Mouse (Mus musculus) retina, adult 2 months (tissue): ENCODE measurements around the gene Ccl6.

Experiments
- DNase-seq: peaks from one replicate; pipeline ENCODE4 v3.0.0-alpha.2; 2012; ENCODE audit warnings: low read depth, low spot score

Gene Ccl6

DNA sequence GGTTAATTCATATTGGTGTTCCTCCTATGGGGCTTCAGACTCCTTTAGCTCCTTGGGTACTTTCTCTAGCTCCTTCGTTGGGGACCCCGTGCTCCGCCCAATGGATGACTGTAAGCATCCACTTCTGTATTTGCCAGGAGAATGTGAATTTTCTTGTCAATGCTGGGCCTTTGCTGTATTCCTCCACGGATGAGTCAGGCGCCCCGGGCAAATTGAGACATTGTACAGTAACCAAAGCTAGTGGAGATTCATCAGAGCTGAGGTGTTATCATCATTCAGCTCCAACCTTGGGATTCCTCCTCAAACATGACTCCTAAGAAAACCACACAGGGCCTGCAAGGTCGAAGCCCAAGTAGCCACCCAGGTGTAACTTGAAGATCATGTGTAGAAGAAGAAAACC is 4.9 kb upstream of the Ccl6 start:
- no peak for DNase-seq

GRCm38 (mm10) chr11:83595669-83596455 is 3.0 kb upstream of the Ccl6 start:
- DNase-seq = no peak

- no peak for DNase-seq
Measured at GRCm38 (mm10) chr11:83593453-83593852, 566 bp upstream of the Ccl6 start.

- no peak for DNase-seq
Measured at GRCm38 (mm10) chr11:83584232-83584631, 8.7 kb downstream of the Ccl6 start.

- no peak for DNase-seq
Measured at GRCm38 (mm10) chr11:83583450-83583754, 9.5 kb downstream of the Ccl6 start.

DNA sequence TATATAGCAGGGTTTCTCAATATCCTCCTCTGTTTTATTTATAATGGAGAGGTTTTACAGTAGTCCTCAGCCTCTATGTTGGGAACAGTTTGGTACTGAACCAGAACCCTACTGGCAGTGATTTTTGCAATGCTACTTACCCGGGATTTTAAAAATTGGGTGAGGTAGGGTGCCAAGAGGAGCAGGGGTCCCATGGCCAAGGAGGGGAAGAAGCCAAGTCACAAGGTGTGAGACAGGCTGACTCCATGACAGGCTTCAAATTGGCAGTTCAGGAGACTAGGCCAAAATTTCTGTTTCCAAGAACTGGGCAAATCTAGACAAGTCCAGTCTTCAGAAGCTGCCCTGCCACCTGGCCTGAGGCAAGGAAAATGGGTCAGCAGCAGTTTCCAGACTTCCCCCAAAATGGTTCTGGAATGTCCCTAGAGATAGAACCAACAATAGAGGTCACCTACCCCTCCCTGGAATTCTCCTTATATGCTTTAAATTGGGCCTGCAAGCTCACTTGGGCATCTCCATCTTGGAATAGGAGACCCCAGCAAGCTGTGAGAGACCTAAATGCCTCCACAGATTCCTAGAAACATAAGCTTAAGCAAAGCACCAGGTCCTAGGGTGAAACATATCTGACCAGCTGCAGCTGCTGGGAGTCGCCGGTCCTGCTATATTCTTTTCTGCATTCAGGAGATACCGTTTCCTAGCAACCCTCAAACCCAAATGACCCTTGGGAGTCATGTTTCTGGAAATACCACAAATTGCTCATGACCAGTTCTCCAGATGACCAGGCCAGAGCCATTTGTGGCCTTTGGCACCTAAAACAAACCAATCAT is 10.0 kb downstream of the Ccl6 start:
- DNase-seq = no peak

DNA sequence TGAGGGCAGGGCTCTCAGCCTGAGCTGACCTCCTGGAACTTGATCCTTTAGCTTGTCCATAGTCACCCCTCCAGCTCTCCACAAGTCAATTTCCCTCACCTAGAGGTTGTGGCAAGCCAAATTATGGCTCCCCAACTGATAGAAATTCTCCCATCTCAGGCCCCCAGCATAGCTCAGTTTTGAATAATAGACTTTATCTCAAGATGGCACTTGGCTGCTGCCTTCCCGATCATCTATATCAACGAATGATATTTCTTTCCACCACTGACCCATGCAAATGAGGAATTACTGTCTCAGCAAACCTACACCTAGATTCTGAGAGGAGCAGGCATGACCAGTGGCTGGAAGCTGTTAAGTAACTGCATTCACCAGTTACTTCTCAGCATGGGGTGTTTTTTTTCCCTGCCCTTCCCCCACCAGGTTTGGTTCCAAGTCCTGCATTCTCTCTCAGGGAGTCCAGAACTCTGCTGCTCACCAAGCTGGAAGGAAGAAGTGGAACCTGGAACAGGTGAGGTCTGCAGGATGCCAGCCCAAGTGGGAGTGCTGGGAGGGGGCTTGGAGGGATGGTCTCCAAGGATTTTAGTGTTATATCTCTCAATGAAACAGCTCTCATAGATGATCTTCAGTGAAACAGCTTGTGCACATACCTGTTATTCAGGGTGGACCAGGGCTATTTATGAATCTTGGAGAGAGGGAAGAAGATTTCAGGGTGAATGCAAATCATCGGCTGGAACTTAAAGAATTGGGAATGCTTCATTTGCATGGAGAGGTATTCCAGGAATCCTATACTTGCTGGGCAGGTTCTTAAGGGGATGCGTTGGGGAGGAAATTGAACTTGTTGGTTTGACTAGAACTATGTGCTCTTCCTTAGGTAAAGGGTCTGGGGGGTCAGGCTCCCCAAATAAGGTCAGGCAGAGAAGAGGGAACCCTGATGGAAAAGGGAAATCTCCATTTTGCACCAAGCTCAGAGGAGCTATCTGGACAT is 11.0 kb downstream of the Ccl6 start:
- DNase-seq = no peak

GRCm38 (mm10) chr11:83580699-83581232 is 12.1 kb downstream of the Ccl6 start:
- DNase-seq = no peak

GRCm38 (mm10) chr11:83578999-83579398 is 13.9 kb downstream of the Ccl6 start:
- DNase-seq = no peak

- DNase-seq = no peak
Measured at GRCm38 (mm10) chr11:83578186-83578760, 14.6 kb downstream of the Ccl6 start, which contains the start of gene Ccl9. Ccl9 (minus strand) TSS chr11:83578636.

GRCm38 (mm10) chr11:83576927-83577555 is 15.8 kb downstream of the Ccl6 start:
- no peak for DNase-seq

DNA sequence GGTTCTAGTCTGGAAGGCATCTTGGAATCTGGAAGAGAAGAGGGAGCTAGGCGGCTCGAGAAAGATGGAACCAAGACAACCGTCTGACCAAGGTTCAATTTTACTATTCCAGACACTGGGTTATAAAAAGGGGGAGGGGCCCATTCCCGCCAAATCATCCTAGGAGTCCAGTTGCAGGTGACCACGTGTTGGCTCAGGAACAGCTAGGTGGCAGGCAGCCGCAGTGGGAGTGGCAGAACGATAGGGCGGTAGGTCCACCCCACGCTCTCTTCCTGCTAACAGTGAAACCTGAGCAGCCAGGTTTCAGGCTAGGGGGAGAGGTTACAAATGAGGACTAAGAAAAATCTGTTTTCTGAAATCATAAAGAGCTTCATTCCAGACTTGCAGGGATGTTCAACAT is 20.1 kb downstream of the Ccl6 start:
- no peak for DNase-seq

GRCm38 (mm10) chr11:83572223-83572622 is 20.7 kb downstream of the Ccl6 start:
- no peak for DNase-seq

GRCm38 (mm10) chr11:83570189-83570588 is 22.7 kb downstream of the Ccl6 start:
- no peak for DNase-seq

DNA sequence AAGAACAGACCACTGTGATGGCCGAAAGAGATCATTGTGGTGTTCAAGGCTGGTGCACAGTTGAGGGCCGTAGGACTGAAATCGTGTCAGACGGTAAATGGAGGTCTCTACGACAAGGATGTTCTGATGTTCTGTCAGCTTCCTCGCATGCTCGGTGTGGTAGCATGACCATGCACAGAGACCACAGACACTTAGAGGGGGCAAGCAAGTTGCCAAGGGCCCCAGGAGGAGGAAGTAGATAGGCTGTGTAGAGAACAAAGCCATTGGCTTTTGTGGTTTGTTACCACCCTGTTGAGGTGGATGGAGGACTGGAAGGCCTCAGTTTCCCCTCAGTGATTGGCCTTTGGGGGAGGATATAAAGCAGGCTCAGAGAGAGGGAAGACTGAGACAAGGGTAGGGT is 23.6 kb downstream of the Ccl6 start:
- no peak for DNase-seq

GRCm38 (mm10) chr11:83568786-83569185 is 24.1 kb downstream of the Ccl6 start:
- no peak for DNase-seq

DNA sequence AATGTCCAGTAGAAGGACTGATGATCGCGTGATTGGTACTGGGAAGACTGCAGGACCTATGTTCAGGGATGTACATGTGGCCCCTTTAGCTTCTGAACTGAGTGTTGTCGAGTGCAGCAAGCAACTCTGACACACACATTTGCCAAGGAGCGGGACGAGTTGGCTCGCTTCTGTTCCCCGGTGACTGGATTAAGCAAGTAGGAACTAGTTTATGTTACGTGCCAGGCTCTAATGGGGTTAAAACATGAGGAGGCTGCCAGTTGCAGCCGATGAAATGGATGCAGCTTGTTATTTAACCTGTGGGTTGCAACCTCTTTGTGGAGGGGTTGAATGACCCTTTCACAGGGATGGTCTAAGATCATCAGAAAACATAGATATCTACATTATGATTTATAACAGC is 24.8 kb downstream of the Ccl6 start:
- no peak for DNase-seq

DNA sequence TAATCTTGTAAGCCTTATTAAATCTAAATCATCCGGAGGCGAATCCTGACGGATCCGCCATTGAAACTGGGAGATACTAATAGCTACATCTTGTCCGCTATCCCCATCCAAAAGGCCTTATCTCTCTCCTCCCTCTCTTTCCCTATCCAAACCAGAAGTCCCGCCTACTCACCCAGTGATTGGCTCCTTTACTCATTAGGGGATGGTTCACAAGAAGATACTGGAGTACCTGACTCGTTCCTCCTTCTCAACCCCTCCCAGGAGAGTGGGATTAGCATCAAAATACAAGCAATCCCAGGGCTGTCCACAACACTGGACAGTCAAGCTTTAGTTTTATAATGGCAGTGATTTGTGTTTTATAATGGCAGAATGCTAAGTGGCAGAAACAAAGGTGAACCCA is 25.6 kb downstream of the Ccl6 start:
- no peak for DNase-seq

GRCm38 (mm10) chr11:83566617-83567016 is 26.3 kb downstream of the Ccl6 start:
- no peak for DNase-seq

GRCm38 (mm10) chr11:83563754-83564153 is 29.1 kb downstream of the Ccl6 start:
- DNase-seq = no peak
